Mouse (Mus musculus): Measurements from ENCODE around the gene Sptlc3. TPM values are rescaled to one million over a fixed set of nuclear protein-coding genes. Genes with fewer than 3 reads are reported as not detected.

Gene Sptlc3
- polyA plus RNA-seq, 1 experiment from 2014 or later, result not detected

Other genes starting within 250 kb of the Sptlc3 start
- not detected in 2 replicates for gene Ism1, start 184.3 kb downstream of the Sptlc3 start, polyA plus RNA-seq (2015; fragmentation: Nextera tagmentation; extraction: Ambion mirVana)

Measured in liver, embryonic 13.5 days (tissue).